Mouse (Mus musculus): ENCODE measurements around the gene Prim1. TPM values are rescaled to one million over a fixed set of nuclear protein-coding genes. Genes with fewer than 3 reads are reported as not detected.
"Not testable (repeated sequence)": the region's sequence is repeated elsewhere in the genome, so short reads cannot be mapped to it uniquely, and the experiment has no call there.

Prim1 gene
- polyA plus RNA-seq, 1 experiment from 2014 or later = 109 TPM

GRCm38 (mm10) chr10:128041636-128042035 is 26.7 kb downstream of the Prim1 start:
- 79% methylated on average over 4 of the region's 4 CpGs for WGBS
- H3K4me3 ChIP-seq = no peak overlapping the region
- no peak overlapping the region for H3K27ac ChIP-seq
- H3K4me1 ChIP-seq = peaks cover 40% of the 10 kb centered on the region
- no peaks in the 10 kb centered on the region for H3K9me3 ChIP-seq (replicated peaks)
- H3K27me3 ChIP-seq (ENCODE audit: low read depth, poor library complexity, severe bottlenecking) = no peaks in the 10 kb centered on the region
- peaks cover 99% of the 10 kb centered on the region for H3K36me3 ChIP-seq
- no peak for DNase-seq (ENCODE audit: low spot score)

- Histone ChIP-seq H3K4me1 (peaks cover 33% of the 10 kb centered on the region), H3K27me3 (ENCODE audit: low read depth, poor library complexity, severe bottlenecking) (no peaks in the 10 kb centered on the region), H3K4me3 (no peak overlapping the region), H3K27ac (no peak overlapping the region), H3K36me3 (peaks cover 99% of the 10 kb centered on the region), H3K9me3 (replicated peaks) (no peaks in the 10 kb centered on the region)
- 89% methylated on average over 3 of the region's 3 CpGs for WGBS
- no peak for DNase-seq (ENCODE audit: low spot score)
Measured at GRCm38 (mm10) chr10:128042466-128042865, 27.5 kb downstream of the Prim1 start.

GRCm38 (mm10) chr10:128043041-128043835 is 28.3 kb downstream of the Prim1 start:
- H3K36me3 ChIP-seq = peaks cover 99% of the 10 kb centered on the region
- H3K4me3 ChIP-seq = no peak overlapping the region
- DNase-seq (ENCODE audit: low spot score) = no peak
- H3K27ac ChIP-seq = no peak overlapping the region
- WGBS = 83% methylated on average over 3 of the region's 3 CpGs
- H3K4me1 ChIP-seq = peaks cover 25% of the 10 kb centered on the region
- no peaks in the 10 kb centered on the region for H3K27me3 ChIP-seq (ENCODE audit: low read depth, poor library complexity, severe bottlenecking)
- H3K9me3 ChIP-seq (replicated peaks) = no peaks in the 10 kb centered on the region

GRCm38 (mm10) chr10:128048157-128048556 is 33.2 kb downstream of the Prim1 start:
- Histone ChIP-seq H3K27ac (no peak overlapping the region), H3K27me3 (ENCODE audit: low read depth, poor library complexity, severe bottlenecking) (no peaks in the 10 kb centered on the region), H3K36me3 (peaks cover 88% of the 10 kb centered on the region), H3K9me3 (replicated peaks) (no peaks in the 10 kb centered on the region), H3K4me3 (no peak overlapping the region), H3K4me1 (peaks cover 12% of the 10 kb centered on the region)
- WGBS = 95% methylated on average over 8 of the region's 8 CpGs
- no peak for DNase-seq (ENCODE audit: low spot score)

GRCm38 (mm10) chr10:128049741-128050140 is 34.8 kb downstream of the Prim1 start:
- Histone ChIP-seq H3K27me3 (ENCODE audit: low read depth, poor library complexity, severe bottlenecking) (no peaks in the 10 kb centered on the region), H3K27ac (no peak overlapping the region), H3K4me1 (peaks cover 2% of the 10 kb centered on the region; the same call in 1 of the 2 replicates), H3K4me3 (no peak overlapping the region), H3K36me3 (peaks cover 72% of the 10 kb centered on the region), H3K9me3 (replicated peaks) (no peaks in the 10 kb centered on the region)
- WGBS = 92% methylated on average over 2 of the region's 2 CpGs
- no peak for DNase-seq (ENCODE audit: low spot score)

GRCm38 (mm10) chr10:128050355-128050754 is 35.4 kb downstream of the Prim1 start:
- peaks cover 66% of the 10 kb centered on the region for H3K36me3 ChIP-seq
- no peak for DNase-seq (ENCODE audit: low spot score)
- H3K9me3 ChIP-seq (replicated peaks) = no peaks in the 10 kb centered on the region
- no peak overlapping the region for H3K4me3 ChIP-seq
- no peak overlapping the region for H3K27ac ChIP-seq
- WGBS = 85% methylated on average over 2 of the region's 2 CpGs
- H3K27me3 ChIP-seq (ENCODE audit: low read depth, poor library complexity, severe bottlenecking) = no peaks in the 10 kb centered on the region
- no peaks in the 10 kb centered on the region for H3K4me1 ChIP-seq

- no peak for DNase-seq (ENCODE audit: low spot score)
- WGBS = 93% methylated on average over 5 of the region's 5 CpGs
- Histone ChIP-seq H3K27ac (no peak overlapping the region), H3K36me3 (peaks cover 54% of the 10 kb centered on the region), H3K4me1 (no peaks in the 10 kb centered on the region), H3K27me3 (ENCODE audit: low read depth, poor library complexity, severe bottlenecking) (no peaks in the 10 kb centered on the region), H3K9me3 (replicated peaks) (no peaks in the 10 kb centered on the region), H3K4me3 (no peak overlapping the region)
Measured at GRCm38 (mm10) chr10:128051589-128051988, 36.6 kb downstream of the Prim1 start.

- H3K4me3 ChIP-seq; H3K9me3 ChIP-seq (replicated peaks); DNase-seq (ENCODE audit: low spot score); H3K27me3 ChIP-seq (ENCODE audit: low read depth, poor library complexity, severe bottlenecking); H3K4me1 ChIP-seq; H3K27ac ChIP-seq: not testable (repeated sequence)
- H3K36me3 ChIP-seq = peaks cover 48% of the 10 kb centered on the region
- 94% methylated on average over 1 of the region's 2 CpGs for whole genome bisulfite sequencing
Measured at GRCm38 (mm10) chr10:128052136-128052535, 37.2 kb downstream of the Prim1 start.

- no peak for DNase-seq (ENCODE audit: low spot score)
- WGBS = 93% methylated on average over 8 of the region's 8 CpGs
- Histone ChIP-seq H3K4me3 (no peak overlapping the region), H3K27ac (no peak overlapping the region), H3K36me3 (peaks cover 40% of the 10 kb centered on the region), H3K4me1 (peaks cover 7% of the 10 kb centered on the region), H3K9me3 (replicated peaks) (no peaks in the 10 kb centered on the region), H3K27me3 (ENCODE audit: low read depth, poor library complexity, severe bottlenecking) (no peaks in the 10 kb centered on the region)
Measured at GRCm38 (mm10) chr10:128053001-128053400, 38.0 kb downstream of the Prim1 start.

- DNase-seq (ENCODE audit: low spot score) = no peak
- Histone ChIP-seq H3K9me3 (replicated peaks) (no peaks in the 10 kb centered on the region), H3K36me3 (peaks cover 26% of the 10 kb centered on the region), H3K4me1 (peaks cover 28% of the 10 kb centered on the region), H3K27ac (peak overlapping the region; percentile 99), H3K4me3 (peak overlapping the region; percentile 94), H3K27me3 (ENCODE audit: low read depth, poor library complexity, severe bottlenecking) (no peaks in the 10 kb centered on the region)
- WGBS = 2% methylated on average over 18 of the region's 18 CpGs
Measured at GRCm38 (mm10) chr10:128058184-128058583, 43.2 kb downstream of the Prim1 start.

- DNase-seq (ENCODE audit: low spot score) = peak; percentile 99
- under 1% methylated on average over 72 of the region's 72 CpGs for WGBS
- H3K4me3 ChIP-seq = peak within 1 kb of the TSS; percentile 94
- H3K9me3 ChIP-seq (replicated peaks) = no peaks in the 10 kb centered on the region
- peak within 1 kb of the TSS; percentile 99 for H3K27ac ChIP-seq
- peaks cover 28% of the 10 kb centered on the region for H3K4me1 ChIP-seq
- H3K27me3 ChIP-seq (ENCODE audit: low read depth, poor library complexity, severe bottlenecking) = no peaks in the 10 kb centered on the region
- peaks cover 31% of the 10 kb centered on the region for H3K36me3 ChIP-seq
Measured at GRCm38 (mm10) chr10:128058601-128059151, 43.7 kb downstream of the Prim1 start, which contains the start of gene Ptges3. Ptges3 (plus strand) TSS chr10:128058954.

- H3K27me3 ChIP-seq (ENCODE audit: low read depth, poor library complexity, severe bottlenecking) = no peaks in the 10 kb centered on the region
- under 1% methylated on average over 60 of the region's 62 CpGs for WGBS
- H3K9me3 ChIP-seq (replicated peaks) = no peaks in the 10 kb centered on the region
- DNase-seq (ENCODE audit: low spot score) = peak; percentile 70
- H3K4me3 ChIP-seq = peak overlapping the region; percentile 94
- peaks cover 38% of the 10 kb centered on the region for H3K36me3 ChIP-seq
- H3K27ac ChIP-seq = peak overlapping the region; percentile 99
- H3K4me1 ChIP-seq = peaks cover 28% of the 10 kb centered on the region
Measured at GRCm38 (mm10) chr10:128059207-128059981, 44.4 kb downstream of the Prim1 start.

- peaks cover 28% of the 10 kb centered on the region for H3K4me1 ChIP-seq
- no peaks in the 10 kb centered on the region for H3K27me3 ChIP-seq (ENCODE audit: low read depth, poor library complexity, severe bottlenecking)
- H3K9me3 ChIP-seq (replicated peaks) = no peaks in the 10 kb centered on the region
- 93% methylated on average over 5 of the region's 5 CpGs for WGBS
- DNase-seq (ENCODE audit: low spot score) = no peak
- H3K36me3 ChIP-seq = peaks cover 54% of the 10 kb centered on the region
- peak overlapping the region; percentile 94 for H3K4me3 ChIP-seq
- H3K27ac ChIP-seq = no peak overlapping the region
Measured at GRCm38 (mm10) chr10:128061109-128061508, 46.1 kb downstream of the Prim1 start.

Measured in limb, embryonic 10.5 days (tissue).